Mouse (Mus musculus): ENCODE results near the gene Gpr135. TPM values are rescaled to one million over a fixed set of nuclear protein-coding genes. Genes with fewer than 3 reads are reported as not detected.

The Gpr135 gene
- polyA plus RNA-seq, 1 experiment from 2014 or later = 4.6 TPM

DNA sequence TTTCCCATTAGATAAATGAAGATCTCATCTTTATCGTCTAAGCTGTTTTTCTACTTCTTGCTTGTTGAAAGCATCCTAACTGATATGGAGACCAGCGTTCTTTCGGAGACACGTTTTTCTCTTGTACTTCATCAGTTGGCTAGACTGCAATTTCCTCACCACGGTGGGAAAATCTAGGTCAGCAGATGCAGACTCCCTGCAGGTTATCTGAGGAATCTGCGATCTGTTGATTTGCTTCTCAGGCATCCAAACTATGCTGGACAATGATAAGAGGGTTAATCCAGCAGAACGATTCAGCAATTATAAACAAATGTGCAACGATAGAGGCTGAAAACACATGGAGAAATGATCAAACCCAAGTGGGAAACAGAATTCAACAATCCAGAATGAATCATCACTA is 31.4 kb downstream of the Gpr135 start:
- Histone ChIP-seq H3K27me3 (ENCODE audit: control insufficient read depth, insufficient read depth, low read length) (no peaks in the 10 kb centered on the region), H3K9me3 (ENCODE audit: control insufficient read depth, low read length) (no peaks in the 10 kb centered on the region), H3K4me3 (replicated peaks; ENCODE audit: low read depth, low read length) (no peak overlapping the region), H3K9ac (replicated peaks; ENCODE audit: low read length) (no peak overlapping the region), H3K4me2 (ENCODE audit: low read length) (no peak overlapping the region), H3K27ac (replicated peaks; ENCODE audit: low read depth, low read length) (no peak overlapping the region), H3K36me3 (ENCODE audit: control insufficient read depth, insufficient read depth, low read length) (no peaks in the 10 kb centered on the region), H3K4me1 (ENCODE audit: control insufficient read depth, insufficient read depth, low read length) (no peaks in the 10 kb centered on the region)
- ATAC-seq (ENCODE audit: low FRiP score, low TSS enrichment) = no peak
- 82% methylated on average over 8 of the region's 8 CpGs for WGBS
- no peak for DNase-seq

DNA sequence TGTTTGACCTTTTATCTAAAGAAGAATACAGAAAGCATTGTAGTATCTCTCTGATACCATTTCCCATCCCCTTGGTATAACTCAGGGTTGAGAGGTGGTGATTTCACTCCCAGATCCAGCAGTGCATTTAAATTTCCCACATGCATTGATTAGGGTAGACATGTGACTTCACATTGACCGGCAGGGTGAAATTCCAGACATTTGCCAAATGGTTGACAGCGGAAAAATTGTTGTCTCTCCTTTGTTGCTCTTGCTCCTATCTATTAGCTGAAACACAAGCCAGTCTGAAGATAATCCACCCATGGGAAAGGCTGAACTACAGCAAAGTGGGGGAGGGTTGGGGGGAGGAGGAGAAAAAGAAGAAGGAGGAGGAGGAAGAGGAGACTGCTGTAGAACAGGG is 32.1 kb downstream of the Gpr135 start:
- no peaks in the 10 kb centered on the region for H3K4me1 ChIP-seq (ENCODE audit: control insufficient read depth, insufficient read depth, low read length)
- DNase-seq = no peak
- H3K4me3 ChIP-seq (replicated peaks; ENCODE audit: low read depth, low read length) = no peak overlapping the region
- no peak overlapping the region for H3K9ac ChIP-seq (replicated peaks; ENCODE audit: low read length)
- H3K27me3 ChIP-seq (ENCODE audit: control insufficient read depth, insufficient read depth, low read length) = no peaks in the 10 kb centered on the region
- 53% methylated on average over 2 of the region's 2 CpGs for WGBS
- no peak overlapping the region for H3K27ac ChIP-seq (replicated peaks; ENCODE audit: low read depth, low read length)
- ATAC-seq (ENCODE audit: low FRiP score, low TSS enrichment) = no peak
- H3K4me2 ChIP-seq (ENCODE audit: low read length) = no peak overlapping the region
- H3K9me3 ChIP-seq (ENCODE audit: control insufficient read depth, low read length) = no peaks in the 10 kb centered on the region
- H3K36me3 ChIP-seq (ENCODE audit: control insufficient read depth, insufficient read depth, low read length) = no peaks in the 10 kb centered on the region

- H3K4me3 ChIP-seq (replicated peaks; ENCODE audit: low read depth, low read length) = no peak overlapping the region
- no peaks in the 10 kb centered on the region for H3K36me3 ChIP-seq (ENCODE audit: control insufficient read depth, insufficient read depth, low read length)
- H3K27ac ChIP-seq (replicated peaks; ENCODE audit: low read depth, low read length) = no peak overlapping the region
- WGBS = 92% methylated on average over 6 of the region's 6 CpGs
- H3K27me3 ChIP-seq (ENCODE audit: control insufficient read depth, insufficient read depth, low read length) = no peaks in the 10 kb centered on the region
- H3K4me1 ChIP-seq (ENCODE audit: control insufficient read depth, insufficient read depth, low read length) = no peaks in the 10 kb centered on the region
- no peak overlapping the region for H3K4me2 ChIP-seq (ENCODE audit: low read length)
- DNase-seq = no peak
- ATAC-seq (ENCODE audit: low FRiP score, low TSS enrichment) = no peak
- no peaks in the 10 kb centered on the region for H3K9me3 ChIP-seq (ENCODE audit: control insufficient read depth, low read length)
- no peak overlapping the region for H3K9ac ChIP-seq (replicated peaks; ENCODE audit: low read length)
Observed at GRCm38 (mm10) chr12:72037049-72037448, 33.9 kb downstream of the Gpr135 start.

DNA sequence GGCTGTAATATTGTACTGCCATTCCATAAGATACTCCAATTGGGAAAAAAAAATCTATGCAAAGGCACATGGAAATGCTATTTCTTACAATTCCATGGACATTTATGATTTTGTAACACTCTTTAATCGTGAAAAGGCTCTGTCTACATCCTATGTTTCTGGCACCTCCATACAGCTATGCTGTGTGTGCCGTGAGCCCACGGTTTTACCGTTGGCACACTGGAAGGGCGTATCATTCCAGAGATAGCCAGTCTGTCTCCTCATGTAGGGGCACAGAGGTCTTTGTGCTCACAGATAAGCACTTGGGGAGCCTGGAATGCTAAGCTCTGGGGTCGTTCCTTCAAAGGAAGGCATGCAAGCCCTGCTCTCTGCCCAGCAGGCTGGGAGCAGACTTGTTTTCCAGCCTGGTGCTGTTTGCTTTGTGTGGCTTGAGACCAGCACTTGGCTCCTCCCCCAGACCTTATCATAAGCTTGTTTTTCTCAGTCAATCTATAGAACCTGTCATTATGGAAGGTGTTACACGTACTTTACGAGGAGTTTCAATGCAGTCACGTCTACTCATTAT is 34.7 kb downstream of the Gpr135 start:
- DNase-seq (no peak), ATAC-seq (ENCODE audit: low FRiP score, low TSS enrichment) (no peak)
- H3K4me2 ChIP-seq (ENCODE audit: low read length) = no peak overlapping the region
- H3K27me3 ChIP-seq (ENCODE audit: control insufficient read depth, insufficient read depth, low read length) = no peaks in the 10 kb centered on the region
- H3K9me3 ChIP-seq (ENCODE audit: control insufficient read depth, low read length) = no peaks in the 10 kb centered on the region
- H3K4me3 ChIP-seq (replicated peaks; ENCODE audit: low read depth, low read length) = no peak overlapping the region
- no peak overlapping the region for H3K27ac ChIP-seq (replicated peaks; ENCODE audit: low read depth, low read length)
- no peak overlapping the region for H3K9ac ChIP-seq (replicated peaks; ENCODE audit: low read length)
- 74% methylated on average over 9 of the region's 9 CpGs for WGBS
- H3K4me1 ChIP-seq (ENCODE audit: control insufficient read depth, insufficient read depth, low read length) = no peaks in the 10 kb centered on the region
- H3K36me3 ChIP-seq (ENCODE audit: control insufficient read depth, insufficient read depth, low read length) = no peaks in the 10 kb centered on the region

DNA sequence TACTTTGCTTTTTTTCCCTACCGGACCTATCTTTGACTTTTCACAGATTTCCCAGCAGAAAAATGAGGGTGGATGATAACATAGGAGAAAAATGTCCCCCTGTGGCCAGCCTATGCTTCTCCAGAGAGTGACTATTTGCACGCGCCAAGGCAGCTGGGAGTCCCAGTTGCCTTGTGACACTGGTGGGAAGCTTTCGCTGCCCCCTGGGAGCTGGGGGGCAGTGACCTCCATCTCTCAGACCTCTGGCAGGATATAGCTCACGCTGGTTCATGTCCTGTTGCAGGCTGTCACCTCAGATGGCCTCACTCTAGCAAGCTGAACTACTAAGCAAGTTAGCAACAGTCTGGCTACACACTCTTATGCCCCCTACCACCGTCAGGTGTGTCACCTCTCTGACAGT is 39.1 kb downstream of the Gpr135 start:
- 93% methylated on average over 6 of the region's 6 CpGs for WGBS

DNA sequence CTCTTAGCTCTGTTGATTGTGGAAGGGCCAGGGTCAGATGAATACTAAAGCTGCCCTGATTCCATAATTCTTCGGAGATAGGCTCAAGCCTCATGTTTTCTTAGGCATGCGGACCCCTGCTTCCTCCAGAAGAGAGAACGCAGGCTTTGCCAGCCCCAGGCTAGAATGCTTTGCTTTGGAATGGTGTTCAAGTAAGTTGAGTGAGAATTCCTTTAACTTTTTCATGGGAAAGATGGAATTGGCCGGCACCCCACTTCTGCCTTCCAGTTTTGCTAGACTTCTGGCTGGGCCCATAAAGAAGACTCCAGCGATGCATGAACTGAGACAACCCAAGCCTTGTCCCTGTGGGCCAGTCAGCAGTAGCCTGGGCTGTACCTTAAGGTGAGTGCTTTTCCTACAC is 39.8 kb downstream of the Gpr135 start:
- Histone ChIP-seq H3K4me3 (replicated peaks; ENCODE audit: low read depth, low read length) (no peak overlapping the region), H3K27me3 (ENCODE audit: control insufficient read depth, insufficient read depth, low read length) (no peaks in the 10 kb centered on the region), H3K4me2 (ENCODE audit: low read length) (no peak overlapping the region), H3K9ac (replicated peaks; ENCODE audit: low read length) (no peak overlapping the region), H3K9me3 (ENCODE audit: control insufficient read depth, low read length) (no peaks in the 10 kb centered on the region), H3K36me3 (ENCODE audit: control insufficient read depth, insufficient read depth, low read length) (no peaks in the 10 kb centered on the region), H3K4me1 (ENCODE audit: control insufficient read depth, insufficient read depth, low read length) (no peaks in the 10 kb centered on the region), H3K27ac (replicated peaks; ENCODE audit: low read depth, low read length) (no peak overlapping the region)
- DNase-seq = no peak
- 95% methylated on average over 5 of the region's 5 CpGs for WGBS
- no peak for ATAC-seq (ENCODE audit: low FRiP score, low TSS enrichment)

More for the DNA sequence above, 39.1 kb downstream of the Gpr135 start:
- H3K27me3 ChIP-seq (ENCODE audit: control insufficient read depth, insufficient read depth, low read length) = no peaks in the 10 kb centered on the region
- no peaks in the 10 kb centered on the region for H3K36me3 ChIP-seq (ENCODE audit: control insufficient read depth, insufficient read depth, low read length)
- no peak overlapping the region for H3K9ac ChIP-seq (replicated peaks; ENCODE audit: low read length)
- no peak overlapping the region for H3K4me3 ChIP-seq (replicated peaks; ENCODE audit: low read depth, low read length)
- no peaks in the 10 kb centered on the region for H3K9me3 ChIP-seq (ENCODE audit: control insufficient read depth, low read length)
- H3K27ac ChIP-seq (replicated peaks; ENCODE audit: low read depth, low read length) = no peak overlapping the region
- no peaks in the 10 kb centered on the region for H3K4me1 ChIP-seq (ENCODE audit: control insufficient read depth, insufficient read depth, low read length)
- no peak for DNase-seq
- no peak overlapping the region for H3K4me2 ChIP-seq (ENCODE audit: low read length)
- no peak for ATAC-seq (ENCODE audit: low FRiP score, low TSS enrichment)

GRCm38 (mm10) chr12:72025275-72025795 is 45.6 kb downstream of the Gpr135 start:
- Histone ChIP-seq H3K9me3 (ENCODE audit: control insufficient read depth, low read length) (no peaks in the 10 kb centered on the region), H3K4me1 (ENCODE audit: control insufficient read depth, insufficient read depth, low read length) (no peaks in the 10 kb centered on the region), H3K27ac (replicated peaks; ENCODE audit: low read depth, low read length) (no peak overlapping the region), H3K4me3 (replicated peaks; ENCODE audit: low read depth, low read length) (no peak overlapping the region), H3K4me2 (ENCODE audit: low read length) (no peak overlapping the region), H3K27me3 (ENCODE audit: control insufficient read depth, insufficient read depth, low read length) (no peaks in the 10 kb centered on the region), H3K36me3 (ENCODE audit: control insufficient read depth, insufficient read depth, low read length) (no peaks in the 10 kb centered on the region), H3K9ac (replicated peaks; ENCODE audit: low read length) (no peak overlapping the region)
- ATAC-seq (ENCODE audit: low FRiP score, low TSS enrichment) (no peak), DNase-seq (peak; percentile 15)
- WGBS = 36% methylated on average over 6 of the region's 6 CpGs

GRCm38 (mm10) chr12:72023572-72023971 is 47.4 kb downstream of the Gpr135 start:
- ATAC-seq (ENCODE audit: low FRiP score, low TSS enrichment) = no peak
- H3K27ac ChIP-seq (replicated peaks; ENCODE audit: low read depth, low read length) = no peak overlapping the region
- H3K9ac ChIP-seq (replicated peaks; ENCODE audit: low read length) = no peak overlapping the region
- H3K9me3 ChIP-seq (ENCODE audit: control insufficient read depth, low read length) = no peaks in the 10 kb centered on the region
- no peak for DNase-seq
- H3K4me1 ChIP-seq (ENCODE audit: control insufficient read depth, insufficient read depth, low read length) = no peaks in the 10 kb centered on the region
- whole genome bisulfite sequencing = 92% methylated on average over 5 of the region's 5 CpGs
- H3K36me3 ChIP-seq (ENCODE audit: control insufficient read depth, insufficient read depth, low read length) = no peaks in the 10 kb centered on the region
- H3K4me3 ChIP-seq (replicated peaks; ENCODE audit: low read depth, low read length) = no peak overlapping the region
- no peak overlapping the region for H3K4me2 ChIP-seq (ENCODE audit: low read length)
- H3K27me3 ChIP-seq (ENCODE audit: control insufficient read depth, insufficient read depth, low read length) = no peaks in the 10 kb centered on the region

- DNase-seq = no peak
- H3K4me2 ChIP-seq (ENCODE audit: low read length) = no peak overlapping the region
- H3K36me3 ChIP-seq (ENCODE audit: control insufficient read depth, insufficient read depth, low read length) = no peaks in the 10 kb centered on the region
- H3K9me3 ChIP-seq (ENCODE audit: control insufficient read depth, low read length) = no peaks in the 10 kb centered on the region
- 99% methylated on average over 3 of the region's 3 CpGs for WGBS
- ATAC-seq (ENCODE audit: low FRiP score, low TSS enrichment) = no peak
- no peak overlapping the region for H3K4me3 ChIP-seq (replicated peaks; ENCODE audit: low read depth, low read length)
- no peak overlapping the region for H3K9ac ChIP-seq (replicated peaks; ENCODE audit: low read length)
- H3K27me3 ChIP-seq (ENCODE audit: control insufficient read depth, insufficient read depth, low read length) = no peaks in the 10 kb centered on the region
- H3K4me1 ChIP-seq (ENCODE audit: control insufficient read depth, insufficient read depth, low read length) = no peaks in the 10 kb centered on the region
- no peak overlapping the region for H3K27ac ChIP-seq (replicated peaks; ENCODE audit: low read depth, low read length)
Observed at GRCm38 (mm10) chr12:72022790-72023189, 48.1 kb downstream of the Gpr135 start.
